Mouse (Mus musculus) neural tube, embryonic 13.5 days (tissue): ENCODE measurements around the gene Riok1. TPM values are rescaled to one million over a fixed set of nuclear protein-coding genes. Genes with fewer than 3 reads are reported as not detected.

ENCODE experiments used
- ATAC-seq: fragments of 200-750 bp; cut with Nextera tagmentation; 2 replicates; pipeline ENCODE4 v1.8.0; 2017; ENCODE audit warnings: low read depth, mild to moderate bottlenecking, moderate TSS enrichment, moderate library complexity
- H3K27ac ChIP-seq: fragments of 300-500 bp; sonication (generic); replicated peaks from 2 replicates; pipeline ENCODE4 v1.5.1; 2015; ENCODE audit warnings: moderate library complexity, mild to moderate bottlenecking, inconsistent platforms
- H3K27me3 ChIP-seq: fragments of 300-500 bp; sonication (generic); 2 replicates; pipeline ENCODE4 v1.6.1; 2015; ENCODE audit warnings: mild to moderate bottlenecking, inconsistent platforms
- H3K36me3 ChIP-seq: fragments of 300-500 bp; sonication (generic); 2 replicates; pipeline ENCODE4 v1.6.1; 2015; ENCODE audit warnings: mild to moderate bottlenecking, inconsistent platforms
- H3K4me1 ChIP-seq: fragments of 300-500 bp; sonication (generic); replicated peaks from 2 replicates; pipeline ENCODE4 v1.6.1; 2015; ENCODE audit warnings: inconsistent platforms
- H3K4me2 ChIP-seq: fragments of 300-500 bp; sonication (generic); 2 replicates; pipeline ENCODE4 v1.6.1; 2015; ENCODE audit warnings: inconsistent platforms, mild to moderate bottlenecking, moderate library complexity
- H3K4me3 ChIP-seq: fragments of 300-500 bp; sonication (generic); 2 replicates; pipeline ENCODE4 v1.5.1; 2015; ENCODE audit warnings: mild to moderate bottlenecking, inconsistent platforms
- H3K9ac ChIP-seq: fragments of 300-500 bp; sonication (generic); 2 replicates; pipeline ENCODE4 v1.6.1; 2015; ENCODE audit warnings: moderate library complexity, mild to moderate bottlenecking, inconsistent platforms
- H3K9me3 ChIP-seq: fragments of 300-500 bp; sonication (generic); 2 replicates; pipeline ENCODE4 v1.6.1; 2016; ENCODE audit warnings: inconsistent platforms
- WGBS: fragments of 180-500 bp; shearing (Covaris S2); methylation state at CpG from one replicate; pipeline ENCODE4 v1.1.7; 2015; 5-methylcytosine and 5-hydroxymethylcytosine counted together
- microRNA-seq: library from miRNA; unstranded; fragments of <30 nt; microRNA quantifications from one replicate; pipeline ENCODE4, GENCODE M21; 2016
- polyA plus RNA-seq: library from polyadenylated mRNA; unstranded; fragments of >200 nt; fragmentation: Nextera tagmentation; extraction: Ambion mirVana; gene quantifications from 2 replicates; pipeline ENCODE4 v1.2.1, GENCODE M21; 2015

The Riok1 gene
- polyA plus RNA-seq, 1 experiment from 2014 or later: 54.0 TPM

DNA sequence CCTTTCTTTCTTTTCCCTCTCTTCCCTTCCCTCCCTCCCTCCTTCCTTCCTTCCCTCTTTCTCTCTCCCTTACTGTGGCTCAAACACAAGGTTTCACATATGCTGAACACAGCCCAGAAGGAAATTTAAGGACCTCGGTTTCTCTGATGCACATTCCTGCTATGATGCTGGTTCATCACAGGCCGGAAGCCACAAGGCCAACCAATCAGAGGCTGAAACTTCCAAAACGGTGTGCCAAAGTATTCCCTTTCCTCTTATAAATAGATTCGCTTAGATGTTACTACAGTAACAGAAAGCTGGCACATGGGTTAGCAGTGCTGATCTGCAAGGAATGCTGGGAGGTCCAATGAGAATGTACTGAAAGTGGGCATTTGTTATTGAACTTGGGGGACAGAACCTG lies 66.6 kb downstream of the Riok1 start:
- Histone ChIP-seq H3K9ac (no peak overlapping the region), H3K27me3 (no peaks in the 10 kb centered on the region), H3K9me3 (no peaks in the 10 kb centered on the region), H3K4me3 (no peak overlapping the region), H3K4me1 (no peaks in the 10 kb centered on the region), H3K36me3 (no peaks in the 10 kb centered on the region), H3K27ac (no peak overlapping the region), H3K4me2 (no peak overlapping the region)
- ATAC-seq: no peak
- WGBS: 92% methylated on average over 4 of the region's 4 CpGs

DNA sequence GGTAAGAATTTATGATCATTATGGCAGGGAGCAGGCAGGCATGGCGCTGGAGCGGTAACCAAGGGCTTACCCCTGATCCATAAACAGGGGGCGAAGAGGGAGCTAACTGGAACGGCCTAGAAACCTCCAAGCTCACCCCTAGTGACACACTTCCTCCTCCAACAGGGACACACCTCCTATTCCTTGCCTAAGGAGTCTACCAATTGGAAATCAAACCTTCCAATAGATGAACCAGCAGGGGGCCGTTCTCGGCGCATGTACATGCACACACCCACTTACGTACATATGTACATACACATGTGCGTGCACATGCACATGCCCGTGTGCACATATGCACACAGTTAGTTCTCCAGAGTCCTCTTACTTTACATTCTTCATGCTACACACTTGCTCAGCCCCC lies 67.7 kb downstream of the Riok1 start:
- Histone ChIP-seq H3K9me3 (no peaks in the 10 kb centered on the region), H3K4me2 (no peak overlapping the region), H3K36me3 (no peaks in the 10 kb centered on the region), H3K9ac (no peak overlapping the region), H3K4me3 (no peak overlapping the region), H3K27ac (no peak overlapping the region), H3K4me1 (peaks cover 4% of the 10 kb centered on the region; the same call in 1 of the 2 replicates), H3K27me3 (no peaks in the 10 kb centered on the region)
- 90% methylated on average over 10 of the region's 10 CpGs for whole genome bisulfite sequencing
- ATAC-seq: no peak

DNA sequence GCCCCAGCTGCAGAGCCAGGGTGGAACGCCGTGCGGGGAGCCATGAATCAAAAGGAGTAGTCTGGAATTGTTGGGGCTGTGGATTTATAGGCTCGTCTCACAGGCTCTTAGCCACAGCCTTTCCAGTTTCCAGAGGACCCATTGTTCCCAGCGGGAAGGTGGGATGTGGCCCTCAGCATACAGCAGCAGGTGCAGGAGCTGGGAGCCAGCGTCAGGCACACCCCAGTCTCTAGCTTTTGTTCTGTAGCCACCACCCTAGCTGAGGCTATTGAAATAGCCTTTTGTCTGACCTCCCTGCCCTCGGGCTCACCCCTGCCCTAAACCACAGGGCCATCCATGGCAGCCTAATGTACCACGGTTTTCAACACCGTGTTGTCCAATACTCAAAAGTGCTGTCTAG lies 72.3 kb downstream of the Riok1 start:
- Histone ChIP-seq H3K27ac (no peak overlapping the region), H3K4me1 (peaks cover 4% of the 10 kb centered on the region; the same call in 1 of the 2 replicates), H3K9me3 (no peaks in the 10 kb centered on the region), H3K4me2 (no peak overlapping the region), H3K27me3 (no peaks in the 10 kb centered on the region), H3K4me3 (no peak overlapping the region), H3K36me3 (no peaks in the 10 kb centered on the region), H3K9ac (no peak overlapping the region)
- ATAC-seq: no peak
- 49% methylated on average over 9 of the region's 9 CpGs for WGBS

Small RNA genes within 50 kb of the gene (microRNA-seq; reads per million reads assigned to microRNA genes)
- gene Gm27387: not detected

Other genes with a start within 250 kb of the Riok1 start
- gene Ssr1, start 42.8 kb upstream of the Riok1 start, polyA plus RNA-seq: 60.6 and 76.5 TPM in 2 replicates
- 1.6 and 1.7 TPM in 2 replicates for gene Cage1, start 74 bp downstream of the Riok1 start, polyA plus RNA-seq
- gene Dsp, start 114.3 kb downstream of the Riok1 start, polyA plus RNA-seq: 0.15 and 0.22 TPM in 2 replicates
- gene Snrnp48, start 167.9 kb downstream of the Riok1 start, polyA plus RNA-seq: 27.8 and 33.8 TPM in 2 replicates